Mouse (Mus musculus) brain, embryonic 14.5 days (tissue): ENCODE data around the gene Mmel1. TPM values are rescaled to one million over a fixed set of nuclear protein-coding genes. Genes with fewer than 3 reads are reported as not detected.
A peak's percentile ranks its signal among the peaks of the same experiment; 100 is the strongest.

ENCODE experiments used
- DNase-seq: peaks from one replicate; pipeline ENCODE4 v3.0.0-alpha.2; 2011; ENCODE audit warnings: low read depth
- CTCF ChIP-seq: fragments of 200-500 bp; IDR thresholded peaks from 2 replicates; pipeline ENCODE4 v1.5.1; 2012; ENCODE audit warnings: inconsistent platforms, mild to moderate bottlenecking, moderate library complexity, borderline replicate concordance; ENCODE audit not compliant: insufficient read depth, insufficient read length; ENCODE audit errors: extremely low read depth
- POLR2A ChIP-seq: fragments of 200-500 bp; IDR thresholded peaks from 2 replicates; pipeline ENCODE4 v1.6.1; 2012; ENCODE audit warnings: mild to moderate bottlenecking, inconsistent platforms, borderline replicate concordance; ENCODE audit not compliant: poor library complexity, insufficient read depth, insufficient read length, severe bottlenecking; ENCODE audit errors: extremely low read depth
- polyA plus RNA-seq: library from polyadenylated mRNA; depleted of rRNA; stranded (reverse); fragments of >200 nt; gene quantifications from 2 replicates; pipeline ENCODE4 v1.2.3, GENCODE M21; 2012

Mmel1 gene
- polyA plus RNA-seq, 1 experiment: 0.29 TPM

DNA sequence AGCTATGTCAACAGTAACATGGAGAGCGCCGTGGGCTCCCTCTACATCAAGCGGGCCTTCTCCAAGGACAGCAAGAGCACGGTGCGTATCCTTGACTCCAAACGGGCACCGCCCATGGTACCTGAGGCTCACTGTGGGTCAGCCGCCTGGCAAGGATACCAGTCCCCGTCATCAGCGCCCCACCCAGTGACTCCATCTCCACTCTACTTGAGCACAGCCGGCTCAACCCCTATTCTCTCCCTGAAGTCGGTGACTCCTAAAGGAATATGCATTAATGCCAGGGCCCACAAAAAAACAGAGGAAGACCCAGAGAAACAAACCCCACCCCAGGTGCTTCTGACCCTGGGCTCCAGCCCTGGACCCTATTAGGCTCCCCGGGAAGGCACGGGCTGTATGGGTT, 21.5 kb downstream of the Mmel1 start:
- TF ChIP-seq CTCF (no peak), POLR2A (no peak)
- DNase-seq: no peak

DNA sequence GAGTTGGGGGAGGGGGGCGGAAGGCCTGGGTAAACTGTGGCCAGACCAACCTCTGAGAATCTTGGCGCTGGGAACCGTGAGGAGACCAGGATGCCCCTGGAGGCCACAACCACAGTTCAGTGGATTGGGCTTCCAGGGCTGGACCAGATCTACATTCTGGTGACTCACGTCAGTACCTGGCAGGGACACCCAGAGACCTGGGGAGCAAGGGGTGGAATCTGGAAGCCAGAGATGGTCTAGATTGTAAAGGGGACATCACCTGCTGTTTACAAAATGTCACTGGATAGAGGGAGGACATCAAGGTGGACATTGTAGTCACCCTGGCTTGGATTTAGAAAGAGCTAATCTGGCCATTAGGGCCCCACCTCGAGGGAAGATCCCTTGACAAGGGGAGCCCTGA, 26.2 kb downstream of the Mmel1 start:
- DNase-seq: no peak
- TF ChIP-seq CTCF (no peak), POLR2A (no peak)

DNA sequence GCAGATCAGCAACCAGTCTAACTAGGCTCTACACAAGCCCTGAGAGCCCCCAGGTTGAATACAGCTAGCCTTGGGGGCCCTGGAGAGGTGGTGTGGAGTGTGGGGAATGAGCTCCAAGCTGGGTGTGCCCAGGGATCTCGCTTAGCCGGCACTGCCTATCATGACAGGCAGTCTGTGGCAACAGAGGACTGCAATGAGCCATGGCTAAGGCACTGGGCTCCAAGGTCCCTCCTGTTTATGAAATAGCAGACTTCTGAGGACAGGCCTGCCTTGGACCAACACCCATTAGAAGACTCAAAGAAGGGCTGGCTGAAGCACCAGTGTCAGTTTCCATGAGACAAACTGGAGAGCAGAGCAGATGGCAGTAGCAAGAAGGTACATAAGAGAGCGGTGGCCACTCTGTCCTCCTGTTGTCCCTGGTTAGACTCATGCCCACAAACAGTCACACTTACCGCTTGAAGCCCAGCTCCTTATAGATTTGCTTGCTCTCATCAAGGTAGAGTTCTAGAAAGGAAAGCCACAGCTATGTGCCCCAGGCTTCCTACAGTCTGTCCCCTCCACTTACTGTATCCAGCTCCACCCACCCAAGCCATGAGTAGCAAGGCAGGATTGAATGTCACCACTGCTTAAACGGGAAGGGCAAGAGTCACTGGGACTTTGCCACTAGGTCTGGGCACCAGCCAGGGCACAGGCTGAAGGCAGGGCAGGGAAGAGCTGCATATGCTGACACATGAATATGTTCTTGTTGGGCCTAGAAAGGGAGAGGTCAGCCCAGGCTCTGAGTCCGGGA, 28.5 kb downstream of the Mmel1 start:
- no peak for DNase-seq
- no peak for TF ChIP-seq POLR2A
- no peak for TF ChIP-seq CTCF

DNA sequence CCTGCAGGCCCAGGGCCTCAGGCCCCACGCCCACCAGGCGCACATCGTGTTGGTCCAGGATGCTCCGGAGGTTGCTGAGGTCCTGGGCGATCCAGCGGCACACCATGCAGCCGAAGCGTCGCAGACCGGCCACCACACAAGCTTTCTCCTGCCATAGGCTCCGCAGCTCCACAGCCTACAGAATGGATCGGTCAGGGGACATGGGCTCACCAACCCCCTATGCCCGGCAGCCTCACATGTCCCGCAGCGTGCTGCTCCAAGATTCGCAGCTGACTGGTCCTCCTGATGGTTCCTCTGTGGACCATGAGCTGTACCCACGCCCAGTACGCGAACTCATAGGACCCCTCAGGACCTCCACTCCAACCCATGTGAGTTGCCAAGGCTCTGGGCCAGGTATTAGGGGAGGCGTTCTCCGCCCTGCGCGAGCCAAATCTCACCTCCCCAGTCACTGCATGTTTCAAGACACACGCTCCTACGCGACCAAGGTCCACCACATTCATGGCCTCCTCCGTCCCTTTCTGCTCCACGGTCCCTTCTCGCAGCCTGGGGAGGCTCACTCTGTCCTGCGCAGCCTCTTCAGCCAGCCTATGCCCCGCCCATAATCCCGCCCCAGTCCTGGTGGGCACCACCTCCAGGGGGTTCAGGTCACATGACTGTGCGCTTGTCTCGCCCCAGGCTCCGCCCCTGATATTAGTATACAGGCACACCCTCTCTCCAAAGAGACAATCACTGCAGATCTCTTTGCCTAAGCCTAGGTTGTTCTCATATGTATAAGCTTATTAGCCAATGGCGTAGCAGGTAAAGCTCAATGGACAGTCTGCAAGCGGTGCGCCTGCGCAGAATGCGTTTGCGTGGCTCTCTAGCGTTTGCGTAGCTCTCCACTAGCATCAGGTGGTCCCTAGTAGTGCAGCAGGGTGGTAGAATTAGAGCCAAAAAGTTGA, 29.4 kb downstream of the Mmel1 start, which contains the start of gene Fam213b:
Gene Fam213b, minus strand, starts transcription at position 630 of the 941 bp plus-strand sequence.
- TF ChIP-seq CTCF: no peak; the same call in 1 of the 2 replicates
- TF ChIP-seq POLR2A: peak; percentile 57; the same call in 1 of the 2 replicates
- DNase-seq: peak; percentile 96

DNA sequence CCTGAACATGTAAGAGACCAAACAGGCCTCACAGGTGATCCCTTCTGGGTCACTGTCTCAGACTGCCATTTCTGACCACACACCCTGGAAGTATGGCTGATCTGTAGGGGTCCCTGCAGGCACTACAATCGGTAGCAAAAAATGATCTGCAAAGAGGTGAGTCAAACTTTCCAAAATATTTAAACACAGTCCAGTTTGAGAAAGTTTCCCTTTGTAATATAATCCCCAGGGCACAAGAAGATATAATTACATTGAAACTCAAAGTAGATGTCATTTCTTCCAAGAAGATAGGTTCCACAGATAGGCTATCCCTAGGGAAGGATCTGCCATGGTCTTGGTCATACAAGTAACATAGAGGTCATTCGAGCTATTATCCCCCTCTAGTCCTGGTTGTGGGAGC, 33.0 kb downstream of the Mmel1 start:
- no peak for DNase-seq
- TF ChIP-seq POLR2A (no peak), CTCF (no peak)

DNA sequence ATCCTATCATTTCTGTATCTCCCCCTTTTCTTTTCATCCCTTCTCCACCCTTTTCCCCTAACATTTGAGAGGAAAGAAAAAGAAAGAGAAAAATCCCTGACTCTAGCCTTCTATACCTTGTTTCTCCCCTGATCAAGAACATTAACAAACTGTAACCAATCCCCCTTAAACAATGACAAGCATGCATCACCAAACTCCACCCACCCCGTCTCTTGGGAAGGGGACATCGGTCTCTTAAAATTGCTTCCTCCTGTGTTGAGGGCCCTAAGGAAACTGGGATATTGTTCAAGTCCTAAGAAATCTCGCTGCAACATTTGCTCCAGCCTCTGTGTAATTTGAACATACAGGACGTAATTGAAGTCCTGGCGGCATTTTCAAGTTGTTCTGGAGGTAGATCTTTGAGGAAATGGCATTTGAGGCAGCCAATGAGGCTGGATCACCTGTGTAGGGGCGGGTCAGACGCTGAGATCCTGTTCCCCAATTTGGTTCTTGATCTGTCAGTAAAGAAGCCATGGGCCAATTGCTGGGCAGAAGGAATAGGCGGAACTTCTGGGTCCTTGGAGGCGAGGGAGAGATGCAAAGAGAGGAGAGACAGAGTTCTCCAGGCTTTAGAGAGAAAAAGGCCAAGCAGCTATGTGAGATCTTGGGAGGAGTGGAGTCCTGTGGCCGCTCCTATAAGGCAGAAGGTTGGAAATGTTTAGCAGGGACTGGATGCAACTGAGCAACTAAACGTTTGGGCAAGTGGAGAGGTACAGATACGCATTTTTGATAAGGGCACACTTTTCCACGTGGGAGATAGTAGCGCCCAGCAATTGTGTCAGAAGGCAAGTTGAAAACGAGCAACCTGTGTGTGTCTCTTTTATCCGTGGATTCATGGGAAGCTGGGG, 35.0 kb downstream of the Mmel1 start:
- DNase-seq: peak; percentile 96
- no peak for TF ChIP-seq POLR2A
- no peak for TF ChIP-seq CTCF

DNA sequence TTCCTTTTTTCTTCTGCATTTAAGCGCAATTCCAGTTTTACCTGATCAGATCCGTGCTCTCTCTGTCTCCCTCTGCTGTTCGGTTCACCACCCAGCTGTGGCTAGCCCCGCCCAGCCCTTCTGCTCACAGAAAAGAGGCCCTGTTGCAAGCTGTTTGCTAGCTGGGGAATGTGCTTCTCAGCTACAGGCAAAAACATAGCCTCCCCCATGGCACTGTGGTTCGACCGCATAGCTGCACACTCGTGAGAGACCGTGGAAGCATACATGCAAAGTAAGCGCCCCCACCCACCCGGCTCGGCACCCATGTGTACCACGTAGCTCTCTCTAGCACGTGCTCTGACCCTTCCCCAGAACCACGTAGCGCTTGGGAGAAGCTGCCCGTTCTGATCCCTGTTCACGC, 38.4 kb downstream of the Mmel1 start:
- TF ChIP-seq CTCF (peak; percentile 86), POLR2A (no peak)
- peak; percentile 87 for DNase-seq

DNA sequence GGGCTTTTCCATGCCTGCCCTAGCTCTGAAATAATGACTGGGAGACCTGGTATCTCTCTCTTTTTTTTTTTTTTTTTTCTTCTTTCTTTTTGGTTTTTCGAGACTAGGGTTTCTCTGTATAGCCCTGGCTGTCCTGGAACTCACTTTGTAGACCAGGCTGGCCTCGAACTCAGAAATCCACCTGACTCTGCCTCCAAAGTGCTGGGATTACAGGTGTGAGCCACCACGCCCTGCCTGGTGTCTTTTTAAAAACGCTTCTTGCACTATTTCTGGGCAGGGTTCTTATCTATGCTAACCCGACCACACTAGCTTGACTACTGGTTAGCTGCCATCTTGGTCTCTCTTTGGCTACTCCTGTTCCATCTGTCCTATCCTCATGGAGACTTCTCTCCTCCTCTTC, 39.1 kb downstream of the Mmel1 start:
- no peak for DNase-seq
- TF ChIP-seq CTCF (no peak), POLR2A (no peak)

DNA sequence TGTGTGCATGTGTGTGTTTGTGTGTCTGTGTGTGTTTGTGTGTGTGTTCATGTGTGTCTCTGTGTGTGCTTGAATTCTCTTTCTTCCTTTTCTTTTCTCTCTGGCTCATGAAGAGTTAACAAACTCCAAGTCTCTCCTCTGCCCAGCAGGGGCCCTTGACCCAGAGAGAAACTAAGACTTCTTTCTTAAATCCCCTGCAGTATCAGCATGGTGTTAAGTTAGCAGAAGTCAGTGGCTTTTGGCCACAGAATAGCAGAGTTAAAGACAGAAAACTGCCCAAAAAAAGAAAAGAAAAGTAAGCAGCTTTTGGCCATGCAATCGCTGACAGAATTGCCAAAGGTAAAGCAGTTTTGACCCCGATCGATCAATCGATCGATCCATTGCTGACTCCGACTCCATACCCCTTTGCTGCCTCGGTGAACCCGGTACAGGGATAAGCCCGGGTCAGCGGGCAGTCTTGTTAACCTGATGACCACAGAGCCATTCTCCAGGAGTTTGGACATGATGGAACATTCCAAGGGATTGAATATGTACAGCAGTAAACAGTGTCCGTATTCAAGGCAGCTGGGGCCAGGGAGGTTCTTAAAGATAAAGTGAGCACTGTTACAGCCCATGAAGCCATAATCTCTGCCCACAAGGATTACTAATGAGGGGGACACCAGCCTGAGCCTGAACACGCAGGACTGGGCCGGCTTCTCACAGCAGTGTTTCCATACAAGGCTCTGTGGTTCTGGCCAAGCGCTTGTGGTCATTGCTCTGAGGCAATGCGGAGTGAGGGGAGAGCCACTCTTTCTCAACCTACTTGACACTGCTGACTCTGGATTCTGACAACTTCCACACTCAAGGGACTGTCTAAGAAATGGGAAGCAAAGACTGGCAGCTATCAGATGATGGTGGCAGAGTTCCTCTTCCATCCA, 41.5 kb downstream of the Mmel1 start:
- DNase-seq: no peak
- TF ChIP-seq CTCF (no peak), POLR2A (no peak)

DNA sequence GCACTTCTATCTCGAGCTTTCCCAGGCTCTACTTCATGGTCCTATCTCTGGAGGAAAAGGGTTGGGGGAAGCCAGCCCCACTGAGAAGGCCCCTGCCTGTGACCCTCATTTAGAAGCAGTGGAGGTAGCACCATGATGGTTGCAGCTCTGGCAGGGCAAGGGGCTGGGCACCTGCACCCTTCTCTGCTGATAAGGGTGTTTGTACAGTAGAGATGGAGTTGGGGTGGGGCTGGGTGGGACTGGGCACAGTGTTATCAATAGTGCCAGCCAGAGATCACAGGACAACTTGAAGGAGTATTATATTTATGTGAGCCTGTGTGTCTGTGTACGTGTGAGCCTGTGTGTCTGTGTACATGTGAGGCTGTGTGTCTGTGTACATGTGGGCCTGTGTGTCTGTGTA, 42.3 kb downstream of the Mmel1 start:
- no peak for DNase-seq
- TF ChIP-seq POLR2A: no peak
- TF ChIP-seq CTCF: no peak

DNA sequence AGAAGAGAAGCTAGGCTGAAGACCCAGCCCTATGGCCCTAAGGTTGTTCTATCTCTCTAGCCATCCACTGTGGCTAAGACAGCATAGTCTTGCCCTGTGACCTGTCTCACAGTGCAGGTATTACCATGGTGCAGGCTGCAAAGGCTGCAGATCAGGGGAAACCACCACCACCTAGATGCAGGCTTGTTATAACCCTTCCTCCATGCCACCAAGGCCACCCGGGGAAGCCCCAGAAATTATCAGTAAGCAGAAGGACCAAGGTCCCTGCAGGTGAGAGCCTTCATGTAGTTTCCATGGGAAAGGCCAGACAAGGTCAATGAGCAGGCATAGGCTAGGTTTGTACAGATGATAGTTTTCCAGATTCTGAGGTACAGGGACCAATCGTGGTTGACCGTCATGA, 44.5 kb downstream of the Mmel1 start:
- no peak for DNase-seq
- no peak for TF ChIP-seq CTCF
- TF ChIP-seq POLR2A: no peak
